Mouse (Mus musculus): ENCODE results near the gene Kptn.

Gene Kptn

GRCm38 (mm10) chr7:16119569-16120261 lies at the start of gene Kptn:
Gene Kptn (plus strand): TSS chr7:16119895.
- peak; percentile 93 for DNase-seq (ENCODE audit: low spot score)

GRCm38 (mm10) chr7:16070846-16071245 lies 48.8 kb upstream of the Kptn start:
- no peak for DNase-seq (ENCODE audit: low spot score)

DNA sequence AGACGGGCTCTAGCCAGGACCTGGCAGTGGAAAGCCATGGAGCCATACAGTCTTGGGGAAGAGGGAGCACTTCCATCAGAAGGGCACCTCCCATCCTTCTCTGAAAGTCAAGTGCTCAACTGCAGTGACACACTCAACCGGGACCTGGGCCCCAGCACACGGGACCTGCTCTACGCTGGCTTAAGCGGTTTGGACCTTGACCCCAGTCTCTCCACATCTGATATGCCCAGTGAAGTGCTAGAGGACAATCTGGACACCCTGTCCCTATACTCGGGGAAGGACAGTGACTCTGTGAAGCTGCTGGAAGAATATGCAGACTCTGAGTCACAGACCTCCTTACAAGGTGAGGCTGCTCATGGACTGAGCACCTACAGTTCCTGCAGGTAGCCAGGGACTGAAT lies 47.8 kb upstream of the Kptn start:
- DNase-seq (ENCODE audit: low spot score): no peak

DNA sequence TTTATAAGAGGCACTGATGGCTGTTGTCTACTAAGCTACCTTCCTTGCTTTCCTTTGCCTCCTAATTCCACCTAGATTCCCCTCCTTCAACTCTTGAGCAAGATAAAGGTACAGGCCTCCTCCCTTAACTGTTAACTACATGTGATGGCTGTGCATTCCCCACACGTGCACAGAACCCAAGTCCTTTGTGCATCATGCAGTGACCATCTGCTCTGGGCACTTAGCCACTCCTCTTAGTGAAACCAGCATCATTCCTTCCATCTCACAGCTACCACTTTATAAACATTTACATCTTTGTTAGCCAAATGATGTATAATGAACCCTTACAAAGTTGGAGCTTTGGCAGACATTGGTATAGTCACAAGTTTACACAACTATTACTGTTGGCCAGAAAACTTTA lies 39.7 kb upstream of the Kptn start:
- DNase-seq (ENCODE audit: low spot score): no peak

GRCm38 (mm10) chr7:16080581-16080980 lies 39.1 kb upstream of the Kptn start:
- DNase-seq (ENCODE audit: low spot score): no peak

DNA sequence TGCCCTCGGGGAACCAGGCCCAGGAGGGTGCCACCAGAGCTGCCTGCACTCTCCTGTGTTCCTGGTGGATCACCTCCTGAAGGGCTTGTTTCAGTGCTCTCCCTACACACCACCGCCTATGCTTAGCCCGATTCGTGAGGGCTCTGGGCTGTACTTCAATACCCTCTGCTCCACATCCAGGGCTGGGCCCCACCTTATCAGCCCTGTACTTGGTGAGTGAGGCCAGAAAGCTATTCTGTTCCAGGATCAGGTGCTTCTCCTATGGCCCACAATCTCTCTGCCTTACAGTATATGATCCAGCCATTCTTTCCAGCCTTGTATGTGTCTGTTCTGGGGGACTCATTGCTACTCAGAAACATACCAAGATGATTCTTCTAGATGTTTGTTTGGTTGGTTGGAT lies 36.3 kb upstream of the Kptn start:
- DNase-seq (ENCODE audit: low spot score): no peak

GRCm38 (mm10) chr7:16087587-16087986 lies 32.1 kb upstream of the Kptn start:
- DNase-seq (ENCODE audit: low spot score): no peak

- no peak for DNase-seq (ENCODE audit: low spot score)
Observed at GRCm38 (mm10) chr7:16094592-16094991, 25.1 kb upstream of the Kptn start.

DNA sequence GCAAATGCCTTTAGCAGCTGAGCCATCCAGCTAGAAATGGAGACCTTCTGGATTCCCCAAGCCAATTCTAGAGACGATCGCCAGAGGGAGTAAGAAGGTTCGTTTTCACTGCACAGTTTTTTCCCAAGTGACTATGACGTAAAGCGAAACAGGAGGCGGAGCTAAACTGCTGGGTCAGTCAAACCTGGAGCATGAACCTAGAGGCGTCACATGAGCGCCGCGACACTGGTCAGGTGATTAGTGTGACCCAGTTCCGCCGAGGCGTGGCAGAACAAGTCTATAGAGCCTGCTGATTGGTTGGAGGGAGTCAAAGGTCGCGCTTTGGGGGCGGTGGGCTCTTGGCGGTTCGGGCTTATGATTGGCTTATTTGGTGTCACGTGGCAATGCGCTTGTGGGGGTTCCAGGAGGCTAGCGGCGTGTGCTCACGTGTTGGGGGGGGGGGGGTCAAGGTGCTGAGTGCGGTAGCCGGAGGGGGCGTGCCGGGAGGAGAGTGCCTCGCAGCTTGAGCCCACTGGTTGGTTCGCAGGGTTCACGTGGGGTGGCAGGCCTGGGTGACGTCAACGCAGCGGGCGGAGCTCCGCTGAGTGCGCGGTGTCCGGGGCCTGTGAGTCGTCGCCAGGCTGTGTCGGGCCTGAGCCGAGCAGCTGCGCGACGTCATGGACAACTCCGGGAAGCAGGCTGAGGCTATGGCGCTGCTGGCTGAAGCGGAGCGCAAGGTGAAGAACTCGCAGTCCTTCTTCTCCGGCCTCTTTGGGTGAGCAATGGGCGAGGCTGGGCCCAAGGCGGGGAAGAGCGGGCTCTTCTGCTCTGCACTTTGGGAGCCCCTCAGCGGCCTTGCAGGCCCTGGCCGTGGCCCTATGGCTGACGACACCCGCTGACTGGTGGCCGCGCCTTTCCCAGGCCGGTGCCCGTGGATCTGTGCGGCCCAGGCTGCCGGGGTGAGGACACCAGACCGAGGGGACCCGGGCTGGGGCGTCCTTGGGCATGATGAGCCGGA lies 21.4 kb upstream of the Kptn start, which contains the start of gene Napa:
Napa (plus strand) TSS at position 438 of the 997 bp plus-strand sequence.
- peak; percentile 92 for DNase-seq (ENCODE audit: low spot score)

DNA sequence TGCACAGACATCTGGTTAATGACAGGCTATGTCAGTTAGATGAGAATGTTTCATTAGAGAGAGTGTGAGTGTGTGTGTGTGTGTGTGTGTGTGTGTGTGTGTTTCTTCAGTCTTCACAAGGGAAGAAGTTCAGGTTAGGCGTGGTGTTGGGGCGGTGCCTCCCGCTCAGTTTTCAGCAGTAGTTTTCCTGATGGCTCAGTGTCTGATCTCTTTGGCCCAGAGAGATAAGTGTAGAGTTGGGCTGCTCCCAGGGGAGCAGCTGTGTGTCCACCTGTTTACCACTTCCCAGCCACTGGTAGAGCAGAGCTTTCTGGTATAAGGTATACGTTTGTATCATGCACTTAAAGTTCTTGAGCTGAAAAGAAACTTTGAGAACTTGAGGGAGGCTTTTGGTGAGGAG lies 19.8 kb upstream of the Kptn start:
- no peak for DNase-seq (ENCODE audit: low spot score)

GRCm38 (mm10) chr7:16101081-16101480 lies 18.6 kb upstream of the Kptn start:
- DNase-seq (ENCODE audit: low spot score): no peak

- DNase-seq (ENCODE audit: low spot score): no peak
Observed at GRCm38 (mm10) chr7:16101726-16102475, 17.8 kb upstream of the Kptn start.

DNA sequence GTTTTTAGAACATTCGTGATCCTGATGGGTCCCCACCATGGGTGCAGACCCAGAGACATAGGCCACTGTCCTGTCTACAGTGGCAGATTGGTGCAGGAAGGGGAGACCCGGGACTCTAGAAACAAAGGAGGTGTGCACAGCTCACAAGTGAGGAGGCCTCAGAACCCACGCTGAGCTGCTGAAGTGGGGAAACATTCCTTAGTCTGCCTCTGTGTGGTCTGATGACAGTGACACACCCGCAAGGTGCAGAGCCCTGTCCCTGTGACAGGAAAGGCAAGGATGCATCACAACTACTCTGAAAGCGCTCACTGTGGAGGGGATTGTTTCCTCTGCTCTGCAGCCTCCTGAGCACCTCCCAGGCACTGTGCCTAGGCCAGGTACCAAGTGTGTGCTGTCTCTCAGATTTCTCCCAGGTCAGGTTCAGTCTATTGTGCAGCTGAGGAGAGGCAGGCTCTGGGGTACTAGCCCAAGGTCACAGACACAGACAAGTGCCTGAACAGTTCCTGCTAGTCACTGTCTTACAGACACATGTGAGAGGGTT lies 16.9 kb upstream of the Kptn start:
- no peak for DNase-seq (ENCODE audit: low spot score)

GRCm38 (mm10) chr7:16103760-16104159 lies 15.9 kb upstream of the Kptn start:
- DNase-seq (ENCODE audit: low spot score): no peak

DNA sequence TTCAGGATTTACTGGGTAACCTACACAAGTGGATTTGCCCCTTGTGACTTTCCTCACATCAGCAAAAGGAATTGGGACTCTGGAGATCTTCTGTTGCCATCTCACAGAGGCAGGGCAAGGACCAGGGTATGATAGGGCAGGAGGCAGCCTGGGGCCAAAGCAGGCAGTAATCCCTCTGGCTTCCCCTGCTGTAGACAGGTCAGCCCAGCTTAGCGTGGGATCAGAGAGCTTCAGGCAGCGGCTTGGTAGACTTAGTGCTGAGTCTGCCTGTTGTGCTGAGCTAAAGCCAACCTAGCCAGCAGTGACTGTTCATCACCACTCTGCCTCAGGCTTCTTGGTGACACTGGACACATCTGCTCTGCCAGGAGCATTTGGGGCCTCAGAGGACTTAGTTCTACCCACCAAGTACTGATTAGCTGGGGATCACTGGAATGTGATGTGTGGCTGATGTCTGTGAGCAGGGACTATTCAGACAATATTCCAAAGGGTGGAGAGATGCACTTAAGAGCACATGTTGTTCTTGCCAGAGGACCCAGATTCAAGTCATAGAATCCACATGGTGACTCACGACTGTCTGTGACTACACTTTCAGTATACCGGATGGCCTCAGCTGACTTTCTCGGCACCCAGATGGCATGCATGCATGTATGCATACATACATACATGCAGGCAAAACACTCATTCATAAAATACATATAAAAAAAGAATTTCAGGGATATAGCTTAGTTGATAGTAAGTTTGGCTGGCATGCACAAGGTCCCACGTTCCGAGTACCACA lies 14.9 kb upstream of the Kptn start:
- no peak for DNase-seq (ENCODE audit: low spot score)

DNA sequence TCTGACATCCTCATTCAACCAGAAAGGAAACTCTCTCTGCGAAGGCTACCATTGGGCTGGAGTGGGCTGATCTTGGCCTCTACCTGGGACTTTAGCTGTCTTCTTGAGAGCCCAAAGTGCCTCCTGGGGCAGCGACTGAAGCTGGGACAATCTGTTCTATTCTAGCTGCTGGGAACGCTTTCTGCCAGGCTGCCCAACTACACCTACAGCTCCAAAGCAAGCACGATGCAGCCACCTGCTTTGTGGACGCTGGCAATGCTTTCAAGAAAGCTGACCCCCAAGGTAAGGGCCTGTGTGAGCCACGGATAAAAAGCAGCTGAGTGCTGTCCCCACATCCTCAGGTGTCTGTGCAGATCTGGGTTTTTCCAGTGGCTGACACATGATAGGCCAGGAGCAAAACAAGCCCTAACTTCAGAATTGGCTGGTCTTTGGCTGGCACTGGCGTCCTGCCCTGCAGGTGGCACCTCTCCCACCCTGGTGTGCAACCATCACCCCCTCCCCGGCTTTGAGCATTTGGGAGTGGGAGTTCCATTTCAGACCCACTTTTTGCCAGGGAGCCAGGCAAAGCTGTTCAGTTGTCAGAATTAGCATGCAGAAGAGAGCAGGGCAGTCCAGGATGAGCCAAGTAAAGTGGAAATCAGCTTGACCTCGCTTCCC lies 10.7 kb upstream of the Kptn start:
- DNase-seq (ENCODE audit: low spot score): no peak

GRCm38 (mm10) chr7:16110158-16110557 lies 9.5 kb upstream of the Kptn start:
- DNase-seq (ENCODE audit: low spot score): no peak

- DNase-seq (ENCODE audit: low spot score): no peak
Observed at GRCm38 (mm10) chr7:16111284-16112090, 8.2 kb upstream of the Kptn start.

DNA sequence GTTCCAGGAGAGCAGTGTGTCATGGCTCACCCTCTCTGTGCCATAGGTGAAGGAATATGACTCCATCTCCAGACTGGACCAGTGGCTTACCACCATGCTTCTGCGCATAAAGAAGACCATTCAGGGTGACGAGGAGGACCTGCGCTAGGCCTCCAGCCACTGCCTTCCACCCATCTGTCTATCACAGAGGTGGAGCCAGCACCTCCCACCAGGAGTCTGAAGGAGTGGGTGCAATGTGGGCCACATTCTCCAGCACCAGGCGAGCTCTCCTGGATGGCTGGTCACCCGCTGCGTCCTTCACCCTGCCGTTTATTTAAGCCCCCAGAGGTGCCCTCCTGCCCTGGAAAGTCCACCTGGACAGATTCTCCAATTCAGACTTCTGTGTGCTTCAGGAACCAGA lies 3.3 kb upstream of the Kptn start:
- DNase-seq (ENCODE audit: low spot score): no peak

DNA sequence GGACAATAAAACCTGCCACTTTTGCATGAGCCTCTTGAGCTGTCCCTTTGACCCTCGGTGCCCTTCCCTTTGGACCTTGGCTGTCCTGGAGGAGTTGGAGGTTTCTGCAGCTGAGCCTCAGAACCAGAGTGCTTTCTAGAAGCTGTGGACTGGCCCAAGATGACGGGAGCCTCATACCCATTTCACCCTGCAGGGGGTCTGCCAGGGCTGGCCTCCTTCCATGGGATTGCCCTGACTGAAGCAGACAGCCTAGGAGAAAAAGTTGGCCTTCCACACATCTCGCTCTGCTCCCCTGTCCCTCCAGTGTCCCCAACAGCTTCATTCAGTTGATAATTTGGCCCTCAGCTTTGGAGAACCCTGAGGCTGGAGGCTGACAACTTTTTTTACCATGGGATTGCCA lies 2.6 kb upstream of the Kptn start:
- no peak for DNase-seq (ENCODE audit: low spot score)
